Mouse (Mus musculus): ENCODE measurements around the gene Car2. TPM values are rescaled to one million over a fixed set of nuclear protein-coding genes. Genes with fewer than 3 reads are reported as not detected.

The Car2 gene
- polyA plus RNA-seq, 1 experiment from 2014 or later = 102 TPM

Other genes starting within 250 kb of the Car2 start
- 3.7 and 4.0 TPM in 2 replicates for gene Car13, start 244.5 kb upstream of the Car2 start, polyA plus RNA-seq (2015; fragmentation: Nextera tagmentation; extraction: Ambion mirVana)
- 0.22 TPM in 1 of 2 replicates, not detected in the other for gene Car1, start 77.9 kb upstream of the Car2 start, polyA plus RNA-seq (2015; fragmentation: Nextera tagmentation; extraction: Ambion mirVana)
- gene Car3, start 22.8 kb upstream of the Car2 start, polyA plus RNA-seq (2015; fragmentation: Nextera tagmentation; extraction: Ambion mirVana) = 21.0 and 22.3 TPM in 2 replicates